Mouse (Mus musculus): ENCODE results near the gene Mybpc1. TPM values are rescaled to one million over a fixed set of nuclear protein-coding genes. Genes with fewer than 3 reads are reported as not detected.

Gene Mybpc1
- 1 to 10 TPM in 1 of 2 experiments, under 1 TPM in 1; 0.83 to 4.1 TPM for total RNA-seq (2021)

GRCm38 (mm10) chr10:88604943-88605342 is at the start of gene Mybpc1:
Gene Mybpc1, minus strand, starts transcription at chr10:88605152.
- no peak for DNase-seq

GRCm38 (mm10) chr10:88645448-88645847 is 40.5 kb upstream of the Mybpc1 start:
- peak; percentile 35 for DNase-seq

- DNase-seq = no peak
Measured at GRCm38 (mm10) chr10:88631330-88631953, 26.5 kb upstream of the Mybpc1 start.

GRCm38 (mm10) chr10:88630663-88631329 is 25.8 kb upstream of the Mybpc1 start:
- no peak for DNase-seq

- no peak for DNase-seq
Measured at GRCm38 (mm10) chr10:88627052-88627451, 22.1 kb upstream of the Mybpc1 start.

- no peak for DNase-seq
Measured at GRCm38 (mm10) chr10:88626176-88626575, 21.2 kb upstream of the Mybpc1 start.

GRCm38 (mm10) chr10:88624300-88624699 is 19.3 kb upstream of the Mybpc1 start:
- no peak for DNase-seq

- DNase-seq = peak; percentile 62
Measured at GRCm38 (mm10) chr10:88622624-88623023, 17.7 kb upstream of the Mybpc1 start.

- DNase-seq = no peak
Measured at GRCm38 (mm10) chr10:88620809-88621208, 15.9 kb upstream of the Mybpc1 start.

GRCm38 (mm10) chr10:88613051-88613450 is 8.1 kb upstream of the Mybpc1 start:
- no peak for DNase-seq

- DNase-seq = no peak
Measured at GRCm38 (mm10) chr10:88606686-88607085, 1.7 kb upstream of the Mybpc1 start.

- DNase-seq = no peak
Measured at GRCm38 (mm10) chr10:88606065-88606464, 1.1 kb upstream of the Mybpc1 start.

GRCm38 (mm10) chr10:88603773-88604172 is 1.2 kb downstream of the Mybpc1 start:
- DNase-seq = no peak

GRCm38 (mm10) chr10:88603256-88603655 is 1.7 kb downstream of the Mybpc1 start:
- no peak for DNase-seq

- DNase-seq = no peak
Measured at GRCm38 (mm10) chr10:88600591-88600990, 4.4 kb downstream of the Mybpc1 start.

- no peak for DNase-seq
Measured at GRCm38 (mm10) chr10:88592316-88592715, 12.6 kb downstream of the Mybpc1 start.

GRCm38 (mm10) chr10:88591042-88591441 is 13.9 kb downstream of the Mybpc1 start:
- peak; percentile 15 for DNase-seq

GRCm38 (mm10) chr10:88584469-88584868 is 20.5 kb downstream of the Mybpc1 start:
- no peak for DNase-seq

GRCm38 (mm10) chr10:88580786-88581185 is 24.2 kb downstream of the Mybpc1 start:
- no peak for DNase-seq

GRCm38 (mm10) chr10:88578651-88579050 is 26.3 kb downstream of the Mybpc1 start:
- no peak for DNase-seq

- no peak for DNase-seq
Measured at GRCm38 (mm10) chr10:88574115-88574635, 30.8 kb downstream of the Mybpc1 start.

GRCm38 (mm10) chr10:88572123-88572522 is 32.8 kb downstream of the Mybpc1 start:
- no peak for DNase-seq

- DNase-seq = no peak
Measured at GRCm38 (mm10) chr10:88557046-88557445, 47.9 kb downstream of the Mybpc1 start.

GRCm38 (mm10) chr10:88552738-88553137 is 52.2 kb downstream of the Mybpc1 start:
- DNase-seq = no peak
